Mouse (Mus musculus) intestine, embryonic 14.5 days (tissue): ENCODE measurements around the gene Sbf2. TPM values are rescaled to one million over a fixed set of nuclear protein-coding genes. Genes with fewer than 3 reads are reported as not detected.
"Not testable (repeated sequence)": the region's sequence is repeated elsewhere in the genome, so short reads cannot be mapped to it uniquely, and the experiment has no call there.

Source experiments
- ATAC-seq: fragments of 200-750 bp; cut with Nextera tagmentation; replicated peaks from 2 replicates; pipeline ENCODE4 v1.8.0; 2017; ENCODE audit warnings: low read depth, moderate number of reproducible peaks, moderate TSS enrichment, moderate library complexity; ENCODE audit not compliant: low FRiP score, low TSS enrichment
- DNase-seq: peaks from one replicate; pipeline ENCODE4 v3.0.0-alpha.2; 2018; ENCODE audit warnings: low spot score
- H3K27ac ChIP-seq: fragments of 300-500 bp; sonication (generic); 2 replicates; pipeline ENCODE4 v1.5.1; 2014; ENCODE audit warnings: low read depth, mild to moderate bottlenecking, control low read depth
- H3K27me3 ChIP-seq: fragments of 300-500 bp; sonication (generic); replicated peaks from 2 replicates; pipeline ENCODE4 v1.6.1; 2014; ENCODE audit warnings: low read length, control low read depth; ENCODE audit not compliant: control insufficient read depth, insufficient read depth
- H3K36me3 ChIP-seq: fragments of 300-500 bp; sonication (generic); 2 replicates; pipeline ENCODE4 v1.6.1; 2014; ENCODE audit warnings: low read length, control low read depth; ENCODE audit not compliant: control insufficient read depth, insufficient read depth
- H3K4me1 ChIP-seq: fragments of 300-500 bp; sonication (generic); replicated peaks from 2 replicates; pipeline ENCODE4 v1.6.1; 2014; ENCODE audit warnings: low read length, control low read depth, mixed read lengths; ENCODE audit not compliant: control insufficient read depth, insufficient read depth
- H3K4me2 ChIP-seq: fragments of 300-500 bp; sonication (generic); 2 replicates; pipeline ENCODE4 v1.6.1; 2014; ENCODE audit warnings: low read length
- H3K4me3 ChIP-seq: fragments of 300-500 bp; sonication (generic); 2 replicates; pipeline ENCODE4 v1.5.1; 2014; ENCODE audit warnings: low read depth, low read length, control low read depth, mixed read lengths
- H3K9ac ChIP-seq: fragments of 300-500 bp; sonication (generic); 2 replicates; pipeline ENCODE4 v1.6.1; 2014; ENCODE audit warnings: mild to moderate bottlenecking, low read length
- H3K9me3 ChIP-seq: fragments of 300-500 bp; sonication (generic); 2 replicates; pipeline ENCODE4 v1.6.1; 2016; ENCODE audit warnings: low read length, control low read depth; ENCODE audit not compliant: control insufficient read depth
- WGBS: fragments of 180-500 bp; shearing (Covaris S2); extraction: QIAGEN DNeasy Blood & Tissue Kit; methylation state at CpG from one replicate; pipeline ENCODE4 v1.1.7; 2014; 5-methylcytosine and 5-hydroxymethylcytosine counted together
- polyA plus RNA-seq: library from polyadenylated mRNA; unstranded; fragments of >200 nt; fragmentation: Nextera tagmentation; extraction: Ambion mirVana; gene quantifications from 2 replicates; pipeline ENCODE4 v1.2.1, GENCODE M21; 2014

Gene Sbf2
- polyA plus RNA-seq, 1 experiment from 2014 or later, result 37.6 TPM

DNA sequence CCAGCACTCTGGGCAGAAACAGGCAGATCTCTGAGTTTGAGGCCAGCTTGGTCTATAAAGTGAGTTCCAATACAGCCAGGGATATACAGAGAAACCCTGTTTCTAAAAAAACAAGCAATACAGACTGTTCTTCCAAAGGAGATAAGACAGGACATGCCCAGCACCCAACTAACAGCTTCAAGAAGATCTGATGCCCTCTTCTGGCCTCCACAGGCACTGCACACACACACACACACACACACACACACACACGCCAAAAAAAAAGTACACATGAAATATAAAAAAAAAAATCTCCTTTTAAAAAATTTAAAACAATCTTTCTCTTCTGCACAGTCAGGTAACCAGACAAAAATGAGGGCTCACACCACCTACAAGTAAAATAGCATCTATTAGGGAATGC is 7.8 kb downstream of the Sbf2 start:
- no peak overlapping the region for H3K27ac ChIP-seq
- H3K36me3 ChIP-seq, result no peaks in the 10 kb centered on the region
- peaks cover 9% of the 10 kb centered on the region; the same call in 1 of the 2 replicates for H3K4me1 ChIP-seq
- no peak for ATAC-seq
- DNase-seq, result no peak
- H3K27me3 ChIP-seq, result no peaks in the 10 kb centered on the region
- H3K4me3 ChIP-seq, result no peak overlapping the region
- H3K9me3 ChIP-seq, result no peaks in the 10 kb centered on the region
- H3K4me2 ChIP-seq, result no peak overlapping the region
- no peak overlapping the region for H3K9ac ChIP-seq
- WGBS, result 88% methylated on average over 1 of the region's 1 CpGs

DNA sequence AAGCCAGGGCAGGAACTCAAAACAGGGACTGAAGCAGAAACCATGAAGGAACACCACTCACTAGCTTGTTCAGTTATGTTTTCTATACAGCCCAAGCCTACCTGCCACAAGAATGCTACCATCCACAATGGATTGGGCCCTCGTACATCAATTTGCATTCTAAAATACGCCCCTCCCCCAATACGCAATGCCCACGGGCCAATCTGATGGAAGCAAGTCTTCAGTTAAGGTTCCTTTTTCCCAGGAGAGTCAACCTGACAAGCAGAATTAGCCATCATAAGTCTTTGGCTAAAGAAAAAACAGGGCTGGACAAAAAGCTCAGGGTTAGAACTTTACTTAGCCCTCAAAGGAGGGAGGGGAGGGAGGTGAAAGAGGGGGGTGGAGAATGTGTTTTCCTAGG is 9.2 kb downstream of the Sbf2 start:
- Histone ChIP-seq H3K27ac (no peak overlapping the region), H3K27me3 (no peaks in the 10 kb centered on the region), H3K36me3 (no peaks in the 10 kb centered on the region), H3K9me3 (no peaks in the 10 kb centered on the region), H3K4me1 (no peaks in the 10 kb centered on the region), H3K9ac (no peak overlapping the region), H3K4me2 (no peak overlapping the region), H3K4me3 (no peak overlapping the region)
- 83% methylated on average over 4 of the region's 4 CpGs for WGBS
- DNase-seq (no peak), ATAC-seq (no peak)

DNA sequence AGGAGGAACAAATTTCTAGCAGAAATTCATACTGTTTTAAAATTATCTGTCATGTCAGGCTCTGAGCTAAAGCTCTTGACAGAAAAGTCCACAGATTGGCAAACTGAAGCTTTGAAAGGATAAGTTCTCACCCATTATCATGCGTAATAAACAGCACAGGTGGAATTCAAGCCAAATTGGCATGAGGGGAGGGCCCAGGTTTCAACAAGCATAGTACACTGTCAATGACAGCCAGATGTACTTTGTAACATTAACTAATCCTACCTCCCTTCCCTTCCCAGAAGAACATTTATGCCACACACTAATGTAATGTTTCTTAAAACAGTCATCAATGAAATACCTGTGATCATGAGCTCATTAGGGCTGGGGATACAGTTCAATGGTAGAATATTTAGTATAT is 17.6 kb downstream of the Sbf2 start:
- 0 out of 2 replicates have a peak, but pooled peaks cover 3% of the 10 kb centered on the region for H3K36me3 ChIP-seq
- WGBS, result 97% methylated on average over 1 of the region's 1 CpGs
- DNase-seq, result no peak
- no peak for ATAC-seq
- no peak overlapping the region for H3K4me3 ChIP-seq
- H3K27me3 ChIP-seq, result no peaks in the 10 kb centered on the region
- no peak overlapping the region for H3K4me2 ChIP-seq
- H3K9ac ChIP-seq, result no peak overlapping the region
- no peaks in the 10 kb centered on the region for H3K4me1 ChIP-seq
- no peaks in the 10 kb centered on the region for H3K9me3 ChIP-seq
- H3K27ac ChIP-seq, result no peak overlapping the region

GRCm38 (mm10) chr7:110593991-110594390 is 20.7 kb downstream of the Sbf2 start:
- H3K27ac ChIP-seq, ATAC-seq: not testable (repeated sequence)

GRCm38 (mm10) chr7:110587721-110588120 is 27.0 kb downstream of the Sbf2 start:
- no peak for DNase-seq
- Histone ChIP-seq H3K36me3 (no peaks in the 10 kb centered on the region), H3K27me3 (no peaks in the 10 kb centered on the region), H3K9ac (no peak overlapping the region), H3K4me3 (no peak overlapping the region), H3K9me3 (no peaks in the 10 kb centered on the region), H3K27ac (no peak overlapping the region), H3K4me1 (no peaks in the 10 kb centered on the region), H3K4me2 (no peak overlapping the region)
- no peak for ATAC-seq
- 93% methylated on average over 1 of the region's 1 CpGs for WGBS

More at GRCm38 (mm10) chr7:110593991-110594390, 20.7 kb downstream of the Sbf2 start:
- H3K36me3 ChIP-seq, H3K4me1 ChIP-seq, H3K4me3 ChIP-seq, H3K27me3 ChIP-seq, H3K9me3 ChIP-seq, H3K4me2 ChIP-seq, DNase-seq, H3K9ac ChIP-seq: not testable (repeated sequence)
- WGBS, result 91% methylated on average over 3 of the region's 3 CpGs

GRCm38 (mm10) chr7:110585250-110585649 is 29.5 kb downstream of the Sbf2 start:
- no peaks in the 10 kb centered on the region for H3K27me3 ChIP-seq
- no peak overlapping the region for H3K4me2 ChIP-seq
- no peak overlapping the region for H3K27ac ChIP-seq
- WGBS, result 79% methylated on average over 2 of the region's 2 CpGs
- H3K36me3 ChIP-seq, result no peaks in the 10 kb centered on the region
- ATAC-seq, result no peak
- H3K4me3 ChIP-seq, result no peak overlapping the region
- H3K9ac ChIP-seq, result no peak overlapping the region
- no peaks in the 10 kb centered on the region for H3K4me1 ChIP-seq
- no peaks in the 10 kb centered on the region for H3K9me3 ChIP-seq
- no peak for DNase-seq

DNA sequence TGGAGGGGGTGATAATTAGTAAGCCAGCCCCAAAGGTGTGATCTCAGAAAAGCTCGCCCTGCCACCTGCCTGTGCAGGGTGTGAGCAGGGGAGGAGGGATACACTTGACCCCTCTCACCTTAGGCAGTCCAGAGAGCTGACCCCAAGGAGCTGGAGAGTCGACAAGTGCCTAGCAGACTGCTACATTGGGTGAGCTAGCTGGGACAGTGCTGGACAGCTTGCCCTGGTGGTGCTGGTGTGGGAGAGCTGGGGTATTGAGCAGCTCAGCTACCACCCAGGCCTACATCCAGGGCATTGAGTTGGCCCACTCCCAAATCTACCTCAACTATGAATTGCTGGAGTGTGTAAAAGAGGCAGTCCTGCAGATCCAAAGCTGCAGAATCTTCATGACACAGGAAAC is 30.6 kb downstream of the Sbf2 start:
- Histone ChIP-seq H3K9me3 (no peaks in the 10 kb centered on the region), H3K27ac (no peak overlapping the region), H3K36me3 (no peaks in the 10 kb centered on the region), H3K27me3 (no peaks in the 10 kb centered on the region), H3K9ac (no peak overlapping the region), H3K4me1 (no peaks in the 10 kb centered on the region), H3K4me3 (no peak overlapping the region), H3K4me2 (no peak overlapping the region)
- DNase-seq (no peak), ATAC-seq (no peak)
- WGBS, result 70% methylated on average over 2 of the region's 2 CpGs

DNA sequence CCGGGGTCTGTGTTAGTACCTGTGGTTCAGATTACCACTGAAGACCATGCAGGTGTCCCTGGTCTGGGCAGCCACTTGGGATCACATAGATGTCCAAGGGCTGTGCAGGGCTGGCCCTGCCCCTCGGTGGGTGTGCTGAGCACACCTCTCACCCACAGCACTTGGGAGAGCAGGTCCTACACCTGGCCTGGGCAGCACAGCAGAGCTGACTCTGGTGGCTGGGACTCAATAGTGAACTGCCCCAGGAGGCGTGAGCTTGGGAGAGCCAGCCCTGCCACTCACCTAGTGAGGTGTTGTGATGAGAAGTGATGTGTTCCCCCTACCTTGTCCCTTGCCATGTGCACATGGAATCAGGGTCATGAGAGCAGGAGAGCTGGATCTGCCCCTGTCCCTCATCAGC is 31.0 kb downstream of the Sbf2 start:
- no peak for ATAC-seq
- H3K27me3 ChIP-seq, result no peaks in the 10 kb centered on the region
- no peaks in the 10 kb centered on the region for H3K9me3 ChIP-seq
- no peak overlapping the region for H3K9ac ChIP-seq
- no peak overlapping the region for H3K4me3 ChIP-seq
- no peaks in the 10 kb centered on the region for H3K4me1 ChIP-seq
- DNase-seq, result no peak
- no peak overlapping the region for H3K4me2 ChIP-seq
- H3K36me3 ChIP-seq, result no peaks in the 10 kb centered on the region
- H3K27ac ChIP-seq, result no peak overlapping the region
- 82% methylated on average over 3 of the region's 3 CpGs for whole genome bisulfite sequencing

- no peak for DNase-seq
- H3K9ac ChIP-seq, result no peak overlapping the region
- H3K4me3 ChIP-seq, result no peak overlapping the region
Measured at GRCm38 (mm10) chr7:110565815-110566549, 48.7 kb downstream of the Sbf2 start.

More at GRCm38 (mm10) chr7:110565815-110566549, 48.7 kb downstream of the Sbf2 start:
- ATAC-seq, result no peak
- Histone ChIP-seq H3K27me3 (no peaks in the 10 kb centered on the region), H3K4me1 (no peaks in the 10 kb centered on the region), H3K27ac (no peak overlapping the region), H3K36me3 (0 out of 2 replicates have a peak, but pooled peaks cover 3% of the 10 kb centered on the region), H3K9me3 (no peaks in the 10 kb centered on the region), H3K4me2 (no peak overlapping the region)
- 77% methylated on average over 4 of the region's 4 CpGs for WGBS
